Mouse (Mus musculus) cortical plate, adult 2 months (tissue): ENCODE measurements around the gene Rab11fip4.

Experiments used
- CTCF ChIP-seq: fragments of 200-500 bp; IDR thresholded peaks from 2 replicates; pipeline ENCODE4 v1.5.1; 2011; ENCODE audit warnings: mild to moderate bottlenecking, control low read depth, low read length; ENCODE audit not compliant: insufficient read depth; ENCODE audit errors: extremely low read depth
- POLR2A ChIP-seq: fragments of 200-500 bp; IDR thresholded peaks from 2 replicates; pipeline ENCODE4 v1.6.1; 2011; ENCODE audit warnings: mild to moderate bottlenecking, low read length, control low read depth; ENCODE audit not compliant: insufficient read depth; ENCODE audit errors: extremely low read depth

- TF ChIP-seq CTCF (no peak), POLR2A (no peak)
Measured at GRCm38 (mm10) chr11:79563493-79563892, 27.5 kb upstream of the Rab11fip4 start.
